Mouse (Mus musculus) liver, embryonic 14.5 days (tissue): Measurements from ENCODE around the gene Cacna1c. TPM values are rescaled to one million over a fixed set of nuclear protein-coding genes. Genes with fewer than 3 reads are reported as not detected.

Source experiments
- ATAC-seq: fragments of 200-750 bp; cut with Nextera tagmentation; 2 replicates; pipeline ENCODE4 v1.8.0; 2017; ENCODE audit warnings: moderate number of reproducible peaks, mild to moderate bottlenecking, moderate library complexity; ENCODE audit not compliant: insufficient read depth
- DNase-seq, 3 experiments: peaks; one replicate each; pipeline ENCODE4 v3.0.0-alpha.2; 2012 to 2013; ENCODE audit warnings: low read depth in 3 of 3, low spot score in 3 of 3
- H3K27ac ChIP-seq: fragments of 300-500 bp; sonication (generic); 2 replicates; pipeline ENCODE4 v1.5.1; 2014; ENCODE audit warnings: moderate library complexity, mild to moderate bottlenecking, control low read depth, inconsistent platforms
- H3K27me3 ChIP-seq: fragments of 300-500 bp; sonication (generic); 2 replicates; pipeline ENCODE4 v1.6.1; 2014; ENCODE audit warnings: mild to moderate bottlenecking, low read length, moderate library complexity; ENCODE audit not compliant: control insufficient read depth, insufficient read depth
- H3K36me3 ChIP-seq: fragments of 300-500 bp; sonication (generic); replicated peaks from 2 replicates; pipeline ENCODE4 v1.6.1; 2014; ENCODE audit warnings: low read depth; ENCODE audit not compliant: control insufficient read depth, insufficient read depth
- H3K4me1 ChIP-seq, 2 experiments: fragments of 200-500 bp in 1 of 2; fragments of 300-500 bp in 1 of 2; sonication (generic) in 1 of 2; replicated peaks; 2 replicates each; pipeline ENCODE4 v1.6.1; 2012 to 2014; ENCODE audit warnings: antibody characterized with exemption in 1 of 2, inconsistent platforms in 1 of 2, low read length in 1 of 2; ENCODE audit not compliant: control insufficient read depth in 2 of 2, insufficient read depth in 2 of 2
- H3K4me2 ChIP-seq: fragments of 300-500 bp; sonication (generic); 2 replicates; pipeline ENCODE4 v1.6.1; 2014; ENCODE audit warnings: low read depth, mild to moderate bottlenecking, control low read depth, moderate library complexity
- H3K4me3 ChIP-seq, 2 experiments: fragments of 200-500 bp in 1 of 2; fragments of 300-500 bp in 1 of 2; sonication (generic) in 1 of 2; 2 replicates each; pipeline ENCODE4 v1.5.1; 2012 to 2014; ENCODE audit warnings: low read depth in 2 of 2, low read length in 2 of 2, mild to moderate bottlenecking in 2 of 2, control low read depth in 1 of 2, inconsistent platforms in 1 of 2, moderate library complexity in 1 of 2; ENCODE audit not compliant: insufficient read depth in 1 of 2
- H3K9ac ChIP-seq: fragments of 300-500 bp; sonication (generic); replicated peaks from 2 replicates; pipeline ENCODE4 v1.6.1; 2014; ENCODE audit warnings: mild to moderate bottlenecking, control low read depth, moderate library complexity
- H3K9me3 ChIP-seq: fragments of 300-500 bp; sonication (generic); 2 replicates; pipeline ENCODE4 v1.6.1; 2016; ENCODE audit warnings: low read length, mixed read lengths; ENCODE audit not compliant: control insufficient read depth
- CTCF ChIP-seq: IDR thresholded peaks from 2 replicates; pipeline ENCODE4 v1.5.1; 2016; ENCODE audit warnings: antibody characterized with exemption, low read depth, control low read depth
- EP300 ChIP-seq: IDR thresholded peaks from 2 replicates; pipeline ENCODE4 v1.6.1; 2016; ENCODE audit warnings: antibody characterized with exemption, low read depth
- WGBS: fragments of 180-500 bp; shearing (Covaris S2); extraction: QIAGEN DNeasy Blood & Tissue Kit; methylation state at CpG from one replicate; pipeline ENCODE4 v1.1.7; 2014; ENCODE audit not compliant: insufficient replicate concordance; 5-methylcytosine and 5-hydroxymethylcytosine counted together
- polyA plus RNA-seq, 2 experiments: library from polyadenylated mRNA; depleted of rRNA in 1 of 2; stranded (reverse) in 1 of 2; unstranded in 1 of 2; fragments of >200 nt; fragmentation: Nextera tagmentation in 1 of 2; extraction: Ambion mirVana in 1 of 2; gene quantifications; 2 replicates each; pipeline versions ENCODE4 v1.2.1 to v1.2.3; 2012 to 2014

Cacna1c gene
- polyA plus RNA-seq, 2 experiments, result 0.20 to 0.32 TPM

DNA sequence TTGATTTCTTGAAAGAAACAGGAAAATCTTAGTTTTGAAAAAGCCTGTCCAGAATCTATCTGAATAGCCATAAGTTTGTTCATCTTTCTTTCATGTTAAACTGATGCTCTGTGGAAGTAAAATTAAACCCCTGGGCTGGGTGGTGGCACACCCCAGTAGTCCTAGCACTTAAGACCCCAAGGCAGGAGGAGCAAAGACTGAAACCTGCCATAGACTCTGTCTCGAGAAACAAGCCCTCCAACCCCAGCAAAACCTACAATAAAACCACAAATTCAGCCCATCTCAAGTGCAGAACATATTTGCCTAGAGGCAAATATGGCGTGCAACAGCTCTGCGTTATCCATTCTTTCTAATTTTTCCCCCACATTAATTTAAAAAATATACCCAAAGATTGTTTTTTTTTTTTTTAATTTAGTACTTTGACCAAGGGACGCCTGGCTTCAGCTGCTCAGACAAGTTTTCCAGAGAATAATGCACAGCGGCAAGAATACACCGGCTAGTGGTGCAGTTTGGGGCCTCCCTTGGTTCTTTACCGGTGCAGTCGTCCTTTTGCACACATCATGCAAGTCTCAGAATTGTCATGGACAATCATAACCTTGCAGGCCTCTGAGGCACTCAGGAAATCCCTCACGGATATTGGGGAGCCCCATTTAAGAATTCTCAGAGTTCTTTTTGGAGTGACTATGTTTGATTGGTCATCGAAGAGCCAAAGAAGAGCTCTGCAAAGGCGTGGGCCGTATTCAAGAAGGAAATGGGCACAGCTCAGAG is 21.7 kb downstream of the Cacna1c start:
- Histone ChIP-seq H3K27me3 (no peaks in the 10 kb centered on the region), H3K27ac (no peak overlapping the region), H3K36me3 (no peaks in the 10 kb centered on the region), H3K4me2 (peak overlapping the region; percentile 62), H3K9ac (no peak overlapping the region), H3K9me3 (no peaks in the 10 kb centered on the region), H3K4me1 (peaks cover 4 to 8% of the 10 kb centered on the region in 2 experiments), H3K4me3 (peak overlapping the region; percentile 78 to 89; a peak in 3 of 4 replicates)
- TF ChIP-seq EP300, result no peak
- TF ChIP-seq CTCF, result no peak
- 47% methylated on average over 12 of the region's 12 CpGs for WGBS
- ATAC-seq (no peak), DNase-seq (no peak)

DNA sequence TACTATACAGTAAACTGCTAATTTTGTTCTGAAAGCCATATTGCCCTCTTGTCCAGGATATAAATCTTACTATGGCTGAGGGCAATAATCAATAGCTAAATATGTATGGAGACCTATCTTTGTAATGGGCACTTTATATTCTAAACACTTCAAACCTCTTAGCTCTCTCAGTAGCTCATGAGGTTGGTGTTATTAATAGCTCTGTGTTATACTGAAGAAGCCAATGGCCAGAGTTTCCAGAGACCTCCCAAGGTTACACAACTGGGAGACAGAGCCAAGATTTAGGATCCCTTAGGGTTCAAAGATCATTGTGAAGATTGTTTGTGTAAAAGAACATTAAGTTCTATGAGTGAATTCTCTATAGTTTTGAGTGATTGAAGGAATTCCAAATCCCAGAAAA is 30.5 kb downstream of the Cacna1c start:
- H3K4me2 ChIP-seq, result no peak overlapping the region
- no peak overlapping the region for H3K9ac ChIP-seq
- TF ChIP-seq CTCF, result no peak
- no peak for TF ChIP-seq EP300
- H3K9me3 ChIP-seq, result no peaks in the 10 kb centered on the region
- H3K27ac ChIP-seq, result no peak overlapping the region
- H3K27me3 ChIP-seq, result no peaks in the 10 kb centered on the region
- no peak overlapping the region for H3K4me3 ChIP-seq
- H3K4me1 ChIP-seq, result no peaks in the 10 kb centered on the region
- no peak for ATAC-seq
- no peaks in the 10 kb centered on the region for H3K36me3 ChIP-seq
- DNase-seq, result no peak

DNA sequence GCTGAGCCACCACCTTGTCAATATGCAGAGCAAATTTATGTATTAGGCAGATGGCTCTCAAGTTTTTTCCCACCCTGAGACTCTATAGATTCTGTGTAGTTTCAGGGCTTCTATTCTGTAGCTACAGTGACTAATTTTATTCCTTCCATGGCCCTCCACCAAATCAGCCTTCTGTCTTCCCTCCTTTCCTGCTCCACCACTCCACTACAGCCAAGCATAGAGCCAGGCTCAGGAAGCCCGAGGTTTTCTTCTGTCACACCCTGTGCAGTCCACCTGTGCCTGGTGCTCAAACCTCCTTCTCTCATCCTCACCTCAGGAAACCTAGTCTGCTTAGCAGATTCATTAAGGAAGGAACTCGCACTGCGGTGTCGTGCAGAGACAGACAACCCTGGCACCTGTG is 51.1 kb downstream of the Cacna1c start:
- Histone ChIP-seq H3K4me1 (no peaks in the 10 kb centered on the region), H3K4me3 (no peak overlapping the region), H3K36me3 (no peaks in the 10 kb centered on the region), H3K9me3 (no peaks in the 10 kb centered on the region), H3K4me2 (no peak overlapping the region), H3K9ac (no peak overlapping the region), H3K27ac (no peak overlapping the region), H3K27me3 (no peaks in the 10 kb centered on the region)
- WGBS, result 46% methylated on average over 4 of the region's 4 CpGs
- TF ChIP-seq CTCF (no peak), EP300 (no peak)
- ATAC-seq, result no peak
- DNase-seq, result no peak

DNA sequence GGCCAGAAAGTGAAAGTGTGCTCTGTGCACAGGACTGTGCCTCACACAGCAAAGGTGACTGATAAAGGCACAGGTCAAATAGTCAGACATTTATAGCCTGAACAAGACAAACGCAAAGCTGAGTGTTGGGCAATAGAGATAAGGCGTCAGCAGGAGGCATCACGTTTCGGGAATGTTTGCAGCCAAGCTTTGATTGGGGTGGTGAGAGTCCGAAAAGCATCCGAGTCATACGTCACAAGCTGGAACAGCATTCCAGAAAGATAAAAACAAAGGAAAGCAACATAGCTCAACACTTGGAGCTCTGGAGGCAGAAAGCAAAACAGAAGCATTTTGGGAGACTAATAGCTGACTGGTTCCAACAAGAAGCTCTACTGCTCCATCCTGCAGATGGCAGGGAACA is 56.7 kb downstream of the Cacna1c start:
- WGBS, result 30% methylated on average over 7 of the region's 7 CpGs
- TF ChIP-seq EP300, result no peak
- no peak for TF ChIP-seq CTCF
- ATAC-seq (peak; percentile 55; the same call in 1 of the 2 replicates), DNase-seq (peak in 2 of 3 experiments; percentile 17 to 24)
- H3K9me3 ChIP-seq, result no peaks in the 10 kb centered on the region
- no peak overlapping the region for H3K4me3 ChIP-seq
- no peak overlapping the region for H3K27ac ChIP-seq
- peaks cover 0 to 3% of the 10 kb centered on the region in 2 experiments; a peak in 1 of 4 replicates for H3K4me1 ChIP-seq
- H3K36me3 ChIP-seq, result no peaks in the 10 kb centered on the region
- no peaks in the 10 kb centered on the region for H3K27me3 ChIP-seq
- H3K4me2 ChIP-seq, result no peak overlapping the region; the same call in 1 of the 2 replicates
- no peak overlapping the region for H3K9ac ChIP-seq

DNA sequence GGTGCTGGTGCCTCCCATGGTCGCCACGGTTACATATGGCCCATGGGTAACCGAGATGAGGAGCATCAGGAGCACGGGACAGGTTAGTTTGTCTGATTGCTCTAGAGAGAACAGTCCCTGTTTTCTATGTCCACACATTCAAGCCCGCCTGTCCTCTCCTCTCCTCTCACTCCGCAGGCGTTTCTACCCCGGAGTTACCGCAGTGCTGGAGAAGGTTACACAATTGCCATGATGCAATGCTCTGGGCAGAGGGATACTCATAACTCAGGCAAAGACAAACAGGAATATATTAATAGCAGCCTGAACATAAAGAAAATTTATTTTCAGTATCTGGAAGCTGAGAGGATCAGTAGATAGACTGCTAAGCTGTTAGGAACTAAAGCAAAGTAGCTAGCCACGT is 58.5 kb downstream of the Cacna1c start:
- DNase-seq (no peak), ATAC-seq (no peak)
- H3K27ac ChIP-seq, result no peak overlapping the region
- no peaks in the 10 kb centered on the region for H3K27me3 ChIP-seq
- H3K9ac ChIP-seq, result no peak overlapping the region
- no peak overlapping the region for H3K4me3 ChIP-seq
- no peaks in the 10 kb centered on the region for H3K36me3 ChIP-seq
- H3K4me1 ChIP-seq, result peaks cover 0 to 3% of the 10 kb centered on the region in 2 experiments; a peak in 1 of 4 replicates
- WGBS, result 70% methylated on average over 10 of the region's 10 CpGs
- no peaks in the 10 kb centered on the region for H3K9me3 ChIP-seq
- TF ChIP-seq CTCF (no peak), EP300 (no peak)
- no peak overlapping the region for H3K4me2 ChIP-seq
